Mouse (Mus musculus): ENCODE measurements around the gene Cd2. TPM values are rescaled to one million over a fixed set of nuclear protein-coding genes. Genes with fewer than 3 reads are reported as not detected.

Gene Cd2
- total and polyA plus RNA-seq, 2 experiments from 2014 or later: 0.22 TPM; not detected in 1

- 89% methylated on average over 5 of the region's 5 CpGs for WGBS
- ATAC-seq (ENCODE audit: low FRiP score): no peak
- no peak overlapping the region for H3K4me2 ChIP-seq (ENCODE audit: low read depth, low read length, poor library complexity, severe bottlenecking)
- no peak overlapping the region for H3K27ac ChIP-seq (ENCODE audit: low read depth, low read length)
- H3K36me3 ChIP-seq (ENCODE audit: insufficient read depth, low read length): no peaks in the 10 kb centered on the region
- H3K4me3 ChIP-seq (ENCODE audit: low read depth, low read length): no peak overlapping the region
- no peak for DNase-seq (ENCODE audit: low spot score)
- no peaks in the 10 kb centered on the region; the same call in 1 of the 2 replicates for H3K4me1 ChIP-seq (ENCODE audit: insufficient read depth, low read length)
- no peak overlapping the region for H3K9ac ChIP-seq (replicated peaks; ENCODE audit: low read length, poor library complexity, severe bottlenecking)
- H3K27me3 ChIP-seq (ENCODE audit: insufficient read depth, low read length): no peaks in the 10 kb centered on the region
- no peaks in the 10 kb centered on the region for H3K9me3 ChIP-seq (ENCODE audit: low read length)
- TF ChIP-seq CTCF (IDR thresholded peaks at IDR 0.05): no peak
Measured at GRCm38 (mm10) chr3:101285021-101285615, 2.6 kb downstream of the Cd2 start.

GRCm38 (mm10) chr3:101283869-101284706 is 3.7 kb downstream of the Cd2 start:
- Histone ChIP-seq H3K4me2 (ENCODE audit: low read depth, low read length, poor library complexity, severe bottlenecking) (no peak overlapping the region), H3K27me3 (ENCODE audit: insufficient read depth, low read length) (no peaks in the 10 kb centered on the region), H3K9ac (replicated peaks; ENCODE audit: low read length, poor library complexity, severe bottlenecking) (no peak overlapping the region), H3K4me1 (ENCODE audit: insufficient read depth, low read length) (no peaks in the 10 kb centered on the region; the same call in 1 of the 2 replicates), H3K4me3 (ENCODE audit: low read depth, low read length) (no peak overlapping the region), H3K9me3 (ENCODE audit: low read length) (no peaks in the 10 kb centered on the region), H3K36me3 (ENCODE audit: insufficient read depth, low read length) (no peaks in the 10 kb centered on the region), H3K27ac (ENCODE audit: low read depth, low read length) (no peak overlapping the region)
- WGBS: 89% methylated on average over 13 of the region's 13 CpGs
- ATAC-seq (ENCODE audit: low FRiP score) (no peak), DNase-seq (ENCODE audit: low spot score) (no peak)
- TF ChIP-seq CTCF (IDR thresholded peaks at IDR 0.05): no peak

- ATAC-seq (ENCODE audit: low FRiP score): no peak
- no peak overlapping the region for H3K9ac ChIP-seq (replicated peaks; ENCODE audit: low read length, poor library complexity, severe bottlenecking)
- H3K9me3 ChIP-seq (ENCODE audit: low read length): no peaks in the 10 kb centered on the region
- 81% methylated on average over 4 of the region's 4 CpGs for WGBS
- peak; percentile 21; the same call in 1 of the 2 replicates for TF ChIP-seq CTCF (IDR thresholded peaks at IDR 0.05)
- no peaks in the 10 kb centered on the region; the same call in 1 of the 2 replicates for H3K4me1 ChIP-seq (ENCODE audit: insufficient read depth, low read length)
- H3K4me2 ChIP-seq (ENCODE audit: low read depth, low read length, poor library complexity, severe bottlenecking): no peak overlapping the region
- H3K36me3 ChIP-seq (ENCODE audit: insufficient read depth, low read length): no peaks in the 10 kb centered on the region
- no peaks in the 10 kb centered on the region for H3K27me3 ChIP-seq (ENCODE audit: insufficient read depth, low read length)
- H3K4me3 ChIP-seq (ENCODE audit: low read depth, low read length): no peak overlapping the region
- DNase-seq (ENCODE audit: low spot score): no peak
- no peak overlapping the region for H3K27ac ChIP-seq (ENCODE audit: low read depth, low read length)
Measured at GRCm38 (mm10) chr3:101283441-101283840, 4.3 kb downstream of the Cd2 start.

- Histone ChIP-seq H3K27me3 (ENCODE audit: insufficient read depth, low read length) (no peaks in the 10 kb centered on the region), H3K4me2 (ENCODE audit: low read depth, low read length, poor library complexity, severe bottlenecking) (no peak overlapping the region), H3K9ac (replicated peaks; ENCODE audit: low read length, poor library complexity, severe bottlenecking) (no peak overlapping the region), H3K36me3 (ENCODE audit: insufficient read depth, low read length) (no peaks in the 10 kb centered on the region), H3K27ac (ENCODE audit: low read depth, low read length) (no peak overlapping the region), H3K9me3 (ENCODE audit: low read length) (no peaks in the 10 kb centered on the region), H3K4me1 (ENCODE audit: insufficient read depth, low read length) (no peaks in the 10 kb centered on the region; the same call in 1 of the 2 replicates), H3K4me3 (ENCODE audit: low read depth, low read length) (no peak overlapping the region)
- TF ChIP-seq CTCF (IDR thresholded peaks at IDR 0.05): no peak
- WGBS: 85% methylated on average over 9 of the region's 9 CpGs
- DNase-seq (ENCODE audit: low spot score) (no peak), ATAC-seq (ENCODE audit: low FRiP score) (no peak)
Measured at GRCm38 (mm10) chr3:101282556-101283180, 5.1 kb downstream of the Cd2 start.

GRCm38 (mm10) chr3:101281841-101282240 is 5.9 kb downstream of the Cd2 start:
- ATAC-seq (ENCODE audit: low FRiP score): no peak
- Histone ChIP-seq H3K27me3 (ENCODE audit: insufficient read depth, low read length) (no peaks in the 10 kb centered on the region), H3K4me1 (ENCODE audit: insufficient read depth, low read length) (peaks cover under 1% of the 10 kb centered on the region; the same call in 1 of the 2 replicates), H3K36me3 (ENCODE audit: insufficient read depth, low read length) (no peaks in the 10 kb centered on the region), H3K9me3 (ENCODE audit: low read length) (no peaks in the 10 kb centered on the region), H3K27ac (ENCODE audit: low read depth, low read length) (no peak overlapping the region), H3K4me2 (ENCODE audit: low read depth, low read length, poor library complexity, severe bottlenecking) (no peak overlapping the region), H3K9ac (replicated peaks; ENCODE audit: low read length, poor library complexity, severe bottlenecking) (no peak overlapping the region), H3K4me3 (ENCODE audit: low read depth, low read length) (no peak overlapping the region)
- TF ChIP-seq CTCF (IDR thresholded peaks at IDR 0.05): no peak
- no peak for DNase-seq (ENCODE audit: low spot score)
- WGBS: 68% methylated on average over 4 of the region's 4 CpGs
